Mouse (Mus musculus): ENCODE measurements around the gene Olfr56.
"Not testable (repeated sequence)": the region's sequence is repeated elsewhere in the genome, so short reads cannot be mapped to it uniquely, and the experiment has no call there.

Olfr56 gene

DNA sequence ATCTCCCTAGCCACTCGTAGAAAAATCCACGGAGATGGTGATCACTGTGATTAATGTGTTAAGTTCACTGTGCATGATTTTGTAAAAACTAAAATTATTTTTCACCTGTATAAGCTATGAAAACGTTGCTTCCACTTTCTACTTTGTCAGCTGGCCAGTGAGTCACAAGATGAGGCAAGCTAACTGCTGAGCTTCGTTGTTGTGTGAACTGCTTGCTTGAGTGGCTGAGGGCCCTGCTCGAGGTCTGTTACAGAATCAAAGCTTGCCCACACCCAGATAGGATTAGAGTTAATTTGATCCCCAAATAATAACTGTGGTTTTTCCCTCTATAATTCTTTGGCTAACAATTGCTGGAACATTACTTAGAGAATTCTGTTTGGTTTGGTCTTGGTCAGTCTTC, 73.2 kb downstream of the Olfr56 start:
- in situ Hi-C loops (cut with MboI, MseI), result not testable (repeated sequence)

DNA sequence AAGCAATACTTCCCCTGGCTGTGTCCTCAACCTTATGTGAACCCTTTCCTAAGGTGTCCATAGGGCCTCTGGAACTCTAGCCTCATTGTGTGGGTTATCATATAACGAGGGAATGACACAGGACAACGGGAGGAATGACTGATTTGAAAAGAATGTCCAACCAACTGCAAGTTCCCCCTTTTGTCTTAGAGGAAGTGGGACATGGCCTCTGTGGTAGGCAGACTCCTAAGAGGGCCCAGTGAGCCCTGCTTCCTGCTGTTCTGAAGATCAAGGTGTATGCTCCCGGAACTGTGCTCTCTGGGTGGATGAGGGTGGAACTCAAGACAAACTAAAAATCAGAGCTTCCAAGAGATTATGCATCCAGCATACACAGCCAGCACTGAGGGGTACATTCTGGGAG, 81.4 kb downstream of the Olfr56 start:
- in situ Hi-C loops (cut with MboI, MseI), result loop anchor here (5.0 kb wide), 1 partner anchor 68 kb away; the partner anchor contains the start of genes Gm12185 and Tgtp1

DNA sequence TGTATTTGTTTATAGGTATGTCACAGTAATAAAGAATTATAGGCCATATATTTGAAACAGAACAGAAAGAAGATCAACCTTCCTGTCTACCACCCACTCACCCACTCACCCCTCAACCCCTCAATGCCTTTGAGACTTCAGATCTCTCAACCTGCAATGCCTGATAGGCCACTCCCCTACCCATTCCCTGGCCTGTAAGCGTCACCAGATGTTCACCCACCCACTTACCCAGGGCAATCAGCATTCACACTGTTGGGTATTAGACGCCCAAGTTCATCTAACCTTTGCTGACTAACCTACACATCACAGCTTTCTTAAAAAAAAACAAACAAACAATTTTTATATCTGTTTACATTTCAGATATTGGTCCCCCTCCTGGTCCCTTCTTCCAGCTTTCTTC, 83.2 kb downstream of the Olfr56 start:
- in situ Hi-C loops (cut with MboI, MseI), result loop anchor here (5.0 kb wide), 1 partner anchor 70 kb away; the partner anchor contains the start of genes Gm12185 and Tgtp1

DNA sequence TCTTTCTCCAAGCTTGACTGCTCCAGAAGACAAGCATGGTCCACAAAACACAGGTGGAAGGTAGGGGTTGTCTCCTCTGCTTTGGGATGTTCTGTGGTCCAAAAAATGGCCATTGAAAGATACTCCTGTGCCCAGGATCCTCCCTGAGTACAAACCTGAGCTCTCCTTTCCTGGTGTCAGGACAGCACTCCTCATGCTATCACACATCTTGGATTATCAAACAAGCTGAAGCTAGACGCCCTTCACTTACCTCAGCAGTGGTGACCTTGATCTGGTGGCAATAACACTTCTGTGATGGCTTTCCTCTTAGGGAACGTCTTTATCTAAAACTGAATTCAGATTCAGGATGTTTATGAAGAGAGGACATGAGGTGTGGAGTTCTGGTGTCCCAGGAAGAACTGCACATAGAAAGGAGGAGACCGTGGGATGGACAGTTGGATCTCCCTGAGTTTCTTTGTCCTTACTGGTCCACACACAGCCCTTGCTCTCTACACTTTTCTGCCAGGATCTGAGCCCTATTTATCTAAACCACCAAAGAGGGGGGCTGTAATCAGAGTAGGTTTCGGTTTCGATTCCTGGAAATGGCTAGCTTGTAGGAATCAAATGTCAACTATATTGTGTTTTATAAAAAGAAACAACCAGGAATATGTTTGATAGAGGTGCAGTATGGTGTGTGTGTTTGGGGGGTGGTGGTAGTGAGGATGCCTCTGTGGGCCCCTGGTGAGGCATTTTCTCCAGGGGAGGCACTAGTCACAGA, 85.2 kb downstream of the Olfr56 start, which contains the start of gene Tgtp2:
TSS of gene Tgtp2 (minus strand) at position 494 of the 757 bp plus-strand sequence.
- in situ Hi-C loops (cut with MboI, MseI), result loop anchor here (5.0 kb wide), 1 partner anchor 72 kb away; the partner anchor contains the start of genes Gm12185 and Tgtp1

- in situ Hi-C loops (cut with MboI, MseI), result no loop called here
Observed at GRCm38 (mm10) chr11:49068358-49068757, 89.7 kb downstream of the Olfr56 start.

DNA sequence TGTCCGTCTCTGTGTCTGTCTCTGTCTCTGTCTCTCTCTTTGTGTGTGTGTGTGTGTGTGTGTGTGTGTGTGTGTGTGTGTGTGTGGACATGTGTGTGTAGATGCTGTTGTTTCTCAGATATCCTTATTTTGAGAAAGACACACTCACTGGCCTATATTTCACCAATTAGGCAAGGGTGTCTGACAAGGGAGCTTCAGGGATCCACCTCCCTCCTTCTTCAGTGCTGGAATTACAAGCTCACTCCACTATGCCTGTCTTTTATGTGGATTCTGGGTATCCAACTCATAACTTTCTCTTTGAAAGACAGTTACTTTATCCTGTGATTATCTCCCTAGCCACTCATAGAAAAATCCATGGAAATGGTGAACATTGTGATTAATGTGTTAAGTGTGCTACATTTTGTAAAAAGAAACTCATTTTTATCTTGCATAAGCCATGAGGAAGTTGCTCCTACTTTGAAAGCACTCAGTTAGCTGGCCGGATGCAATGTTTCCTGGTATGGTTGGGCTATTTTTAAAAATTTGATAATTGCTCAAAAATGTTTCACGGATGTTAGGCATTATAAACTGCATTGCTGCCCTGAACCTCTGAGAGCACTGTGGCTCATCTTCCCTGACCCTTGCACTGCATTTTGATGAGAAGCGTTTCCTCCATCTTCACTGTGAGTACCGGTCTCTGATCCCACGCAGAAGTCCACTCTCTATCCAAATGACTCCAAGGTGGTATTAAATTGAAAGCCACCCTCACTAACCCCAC, 97.5 kb downstream of the Olfr56 start, which contains the start of gene Ifi47:
TSS of gene Ifi47 (plus strand) at position 587 of the 757 bp plus-strand sequence.
- in situ Hi-C loops (cut with MboI, MseI), result not testable (repeated sequence)

DNA sequence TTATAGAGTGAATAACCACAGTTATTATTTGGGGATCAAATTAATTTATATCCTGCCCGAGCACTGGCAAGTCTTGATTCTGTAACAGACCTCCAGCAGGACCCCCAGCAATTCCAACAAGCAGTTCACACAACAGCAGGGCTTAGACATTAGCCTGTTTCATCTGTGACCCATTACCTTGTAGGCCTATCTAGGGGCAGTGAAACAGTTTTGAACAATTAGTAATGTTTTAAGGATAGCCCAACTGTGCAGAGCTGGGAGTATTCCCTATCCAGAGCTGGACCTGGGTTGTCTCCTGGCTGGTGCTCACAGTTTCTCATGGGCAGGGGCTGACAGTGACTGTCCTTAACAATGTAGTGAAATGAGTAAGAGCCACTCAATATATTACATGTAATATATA, 98.3 kb downstream of the Olfr56 start:
- in situ Hi-C loops (cut with MboI, MseI), result no loop called here

- in situ Hi-C loops (cut with MboI, MseI), result no loop called here
Observed at GRCm38 (mm10) chr11:49078719-49079118, 100.0 kb downstream of the Olfr56 start.

DNA sequence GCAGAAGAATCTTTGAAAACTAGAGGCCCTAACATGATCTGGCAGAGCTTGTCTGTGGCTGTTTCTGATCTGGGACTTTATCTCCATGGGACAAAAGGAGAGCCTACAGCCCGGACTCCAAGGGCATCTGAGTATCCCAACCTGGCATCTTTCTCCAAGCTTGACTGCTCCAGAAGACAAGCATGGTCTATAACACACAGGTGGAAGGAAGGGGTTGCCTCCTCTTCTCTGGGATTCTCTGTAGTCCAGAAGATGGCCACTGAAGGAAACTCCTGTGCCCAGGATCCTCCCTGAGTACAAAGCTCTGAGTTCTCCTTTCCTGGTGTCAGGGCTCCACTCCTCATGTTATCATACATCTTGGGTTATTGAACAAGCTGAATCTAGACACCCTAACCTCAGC, 101.9 kb downstream of the Olfr56 start:
- in situ Hi-C loops (cut with MboI, MseI), result loop anchor here (10.0 kb wide), 1 partner anchor 106 kb away; the partner anchor contains the start of genes 9930111J21Rik1 and Olfr56

DNA sequence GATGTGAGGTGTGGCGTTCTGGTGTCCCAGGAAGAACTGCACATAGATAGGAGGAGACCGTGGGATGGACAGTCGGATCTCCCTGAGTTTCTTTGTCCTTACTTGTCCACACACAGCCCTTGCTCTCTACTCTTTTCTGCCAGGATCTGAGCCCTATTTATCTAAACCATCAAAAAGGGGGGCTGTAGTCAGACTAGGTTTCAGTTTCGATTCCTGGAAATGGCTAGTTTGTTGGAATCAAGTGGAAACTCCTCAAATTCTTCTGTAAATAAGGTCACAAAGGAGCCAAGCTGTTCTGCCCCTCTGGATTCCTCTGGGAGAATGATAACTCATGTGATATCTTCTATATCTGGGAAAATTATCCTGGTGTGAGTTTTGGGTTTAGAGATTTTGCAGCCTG, 102.7 kb downstream of the Olfr56 start:
- in situ Hi-C loops (cut with MboI, MseI), result loop anchor here (10.0 kb wide), 1 partner anchor 107 kb away; the partner anchor contains the start of genes 9930111J21Rik1 and Olfr56

- in situ Hi-C loops (cut with MboI, MseI), result loop anchor here (10.0 kb wide), 1 partner anchor 107 kb away; the partner anchor contains the start of genes 9930111J21Rik1 and Olfr56
Observed at GRCm38 (mm10) chr11:49081886-49082285, 103.2 kb downstream of the Olfr56 start.

GRCm38 (mm10) chr11:49083146-49083545, 104.5 kb downstream of the Olfr56 start:
- in situ Hi-C loops (cut with MboI, MseI), result loop anchor here (10.0 kb wide), 1 partner anchor 108 kb away; the partner anchor contains the start of genes 9930111J21Rik1 and Olfr56

GRCm38 (mm10) chr11:49083808-49084207, 105.1 kb downstream of the Olfr56 start:
- in situ Hi-C loops (cut with MboI, MseI), result loop anchor here (10.0 kb wide), 1 partner anchor 109 kb away; the partner anchor contains the start of genes 9930111J21Rik1 and Olfr56

GRCm38 (mm10) chr11:49084385-49084784, 105.7 kb downstream of the Olfr56 start:
- in situ Hi-C loops (cut with MboI, MseI), result loop anchor here (10.0 kb wide), 1 partner anchor 110 kb away; the partner anchor contains the start of genes 9930111J21Rik1 and Olfr56

- in situ Hi-C loops (cut with MboI, MseI), result loop anchor here (10.0 kb wide), 1 partner anchor 110 kb away; the partner anchor contains the start of genes 9930111J21Rik1 and Olfr56
Observed at GRCm38 (mm10) chr11:49084875-49085274, 106.2 kb downstream of the Olfr56 start.

DNA sequence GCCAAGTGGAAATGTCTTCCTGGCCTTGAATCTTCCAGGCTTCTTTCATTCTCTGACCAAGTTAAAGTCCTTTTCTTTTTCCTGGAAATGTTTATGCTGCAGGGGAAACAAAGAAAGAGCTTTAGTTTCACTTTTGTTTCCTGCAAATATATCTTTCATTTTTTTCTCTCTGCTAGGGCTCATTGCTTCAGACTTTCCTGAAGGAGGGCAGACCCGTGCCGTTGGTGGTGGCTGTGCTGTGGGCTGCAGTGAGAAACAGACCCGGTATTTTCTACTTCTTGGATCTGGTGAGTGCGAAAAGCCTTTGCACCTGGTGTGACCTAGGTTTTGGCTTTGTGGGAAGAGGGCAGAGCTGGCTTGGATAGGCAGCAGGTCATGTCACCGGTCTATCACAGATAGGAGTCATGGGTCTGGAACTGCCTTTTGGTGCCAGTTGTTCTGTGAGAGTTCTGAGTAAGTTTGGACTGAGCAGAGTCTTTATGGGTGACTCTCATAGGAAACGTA, 108.2 kb downstream of the Olfr56 start:
- in situ Hi-C loops (cut with MboI, MseI), result loop anchor here (10.0 kb wide), 1 partner anchor 112 kb away; the partner anchor contains the start of genes 9930111J21Rik1 and Olfr56

- in situ Hi-C loops (cut with MboI, MseI), result loop anchor here (10.0 kb wide), 1 partner anchor 113 kb away; the partner anchor contains the start of genes 9930111J21Rik1 and Olfr56
Observed at GRCm38 (mm10) chr11:49087830-49088616, 109.3 kb downstream of the Olfr56 start.

GRCm38 (mm10) chr11:49088990-49089652, 110.4 kb downstream of the Olfr56 start:
- in situ Hi-C loops (cut with MboI, MseI), result loop anchor here (10.0 kb wide), 1 partner anchor 114 kb away; the partner anchor contains the start of genes 9930111J21Rik1 and Olfr56

GRCm38 (mm10) chr11:49089735-49090507, 111.2 kb downstream of the Olfr56 start:
- in situ Hi-C loops (cut with MboI, MseI), result loop anchor here (10.0 kb wide), 1 partner anchor 115 kb away; the partner anchor contains the start of genes 9930111J21Rik1 and Olfr56
